Mouse (Mus musculus) right cerebral cortex, postnatal 4 days (tissue): ENCODE results near the gene Mex3d.
A peak's percentile ranks its signal among the peaks of the same experiment; 100 is the strongest.
"Not testable (repeated sequence)": the region's sequence is repeated elsewhere in the genome, so short reads cannot be mapped to it uniquely, and the experiment has no call there.

Source experiments
- DNase-seq: peaks from one replicate; pipeline ENCODE4 v3.0.0-alpha.2; 2022

The Mex3d gene

DNA sequence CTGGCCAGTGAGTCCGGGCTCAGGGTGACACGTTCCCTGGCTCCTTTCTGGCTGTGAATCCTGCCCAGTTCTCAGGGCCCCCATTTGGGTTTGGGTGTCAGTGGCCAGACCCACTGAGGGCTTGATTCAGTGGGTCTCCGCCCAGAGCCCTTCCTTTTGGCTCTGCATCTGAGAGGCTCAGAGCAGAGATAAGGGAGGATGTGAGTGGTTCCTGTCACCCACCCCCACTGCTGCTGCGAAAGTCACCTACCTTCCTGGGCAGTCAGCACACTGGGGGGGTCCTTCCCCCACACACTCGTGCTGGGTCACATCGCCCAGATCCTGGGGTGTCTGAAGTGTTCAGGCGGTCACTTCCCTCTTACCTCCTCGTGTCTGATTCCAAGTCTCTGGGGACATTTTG is 34.7 kb downstream of the Mex3d start:
- DNase-seq, result no peak

DNA sequence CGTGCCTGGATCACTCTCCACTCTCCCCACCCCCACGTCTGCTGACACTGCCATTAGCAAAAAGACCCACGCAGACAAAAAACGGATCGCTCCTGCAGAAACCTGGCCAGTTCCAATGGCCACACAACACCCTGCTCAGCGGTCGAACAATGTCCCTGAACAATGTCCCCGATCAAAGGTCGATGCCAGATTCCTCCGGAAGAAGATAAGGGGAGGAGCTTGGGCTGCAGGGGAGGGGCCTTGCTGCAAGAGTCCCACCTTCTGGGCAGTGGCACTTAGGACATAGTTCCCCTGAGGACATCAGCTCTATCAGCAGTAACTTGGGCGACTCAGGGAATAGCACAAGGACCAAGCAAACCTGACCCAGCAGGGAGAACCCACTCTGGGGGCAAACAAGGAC is 35.6 kb downstream of the Mex3d start:
- no peak for DNase-seq

DNA sequence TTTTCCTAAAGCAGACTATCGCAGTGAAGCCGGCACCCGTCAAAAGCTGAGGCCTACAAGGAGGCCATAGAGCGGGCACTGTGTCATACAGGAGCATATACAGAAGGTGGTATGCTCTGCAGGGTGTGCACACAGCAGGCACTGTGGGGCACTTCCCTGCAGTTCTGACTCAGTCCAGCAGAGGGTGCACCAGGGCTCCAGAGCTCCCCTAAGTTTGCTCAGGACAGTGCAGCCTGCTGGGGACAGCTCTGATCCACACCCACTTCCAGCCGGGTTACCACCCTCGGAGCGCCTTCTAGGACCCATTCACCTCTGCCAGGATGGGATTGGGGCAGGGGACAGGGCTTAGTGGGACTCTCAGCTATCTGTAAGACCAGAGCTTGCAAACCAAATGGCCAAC is 37.2 kb downstream of the Mex3d start:
- peak; percentile 89 for DNase-seq

DNA sequence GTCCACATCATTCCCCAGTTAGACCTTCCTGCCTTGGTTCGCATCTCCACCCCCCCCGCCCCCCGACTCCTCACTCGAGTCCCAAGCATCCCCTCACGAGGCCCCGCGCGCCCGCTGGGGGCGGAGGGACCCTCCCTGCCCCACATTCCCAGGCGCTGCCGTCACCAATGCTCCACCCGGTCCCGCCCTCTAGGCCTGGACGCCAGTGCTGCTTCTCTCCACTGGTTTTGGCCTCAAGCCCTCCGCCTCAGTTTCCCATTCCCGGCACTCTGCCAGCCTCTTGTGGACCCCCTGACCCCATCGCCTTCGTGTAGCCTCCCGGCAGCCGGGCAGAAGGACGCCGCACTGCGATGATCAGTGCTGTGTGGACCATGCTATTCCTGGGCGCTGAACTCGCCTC is 38.5 kb downstream of the Mex3d start:
- DNase-seq, result no peak

DNA sequence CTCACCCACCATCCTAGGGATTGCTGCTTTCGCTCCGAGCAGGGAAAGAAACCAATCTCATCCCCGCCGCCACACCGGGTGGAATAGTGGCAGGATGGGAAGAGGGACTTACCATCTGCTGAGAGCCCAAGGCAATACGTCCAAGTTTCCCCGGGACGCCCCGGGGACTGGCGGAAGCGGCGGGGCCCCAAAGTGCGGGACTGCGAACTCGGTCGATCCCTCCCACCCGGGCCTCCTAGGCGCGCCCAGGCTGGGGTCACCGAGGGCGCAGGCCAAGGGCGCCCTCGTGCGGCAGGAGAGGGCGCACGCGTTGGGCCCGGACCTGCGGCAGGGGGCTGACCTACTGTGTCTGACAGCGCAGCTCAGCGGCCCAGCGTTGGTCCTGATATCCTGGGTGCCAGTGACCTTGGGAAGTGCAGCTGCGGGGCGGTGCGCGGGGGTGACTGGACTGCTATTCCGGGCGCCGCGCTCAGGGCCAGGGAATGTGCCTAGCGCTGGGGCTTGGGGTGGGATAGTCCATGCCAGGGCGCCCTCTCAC is 39.1 kb downstream of the Mex3d start, which contains the start of gene Adamtsl5:
Gene Adamtsl5, minus strand, starts transcription at position 169 of the 538 bp plus-strand sequence.
- no peak for DNase-seq

DNA sequence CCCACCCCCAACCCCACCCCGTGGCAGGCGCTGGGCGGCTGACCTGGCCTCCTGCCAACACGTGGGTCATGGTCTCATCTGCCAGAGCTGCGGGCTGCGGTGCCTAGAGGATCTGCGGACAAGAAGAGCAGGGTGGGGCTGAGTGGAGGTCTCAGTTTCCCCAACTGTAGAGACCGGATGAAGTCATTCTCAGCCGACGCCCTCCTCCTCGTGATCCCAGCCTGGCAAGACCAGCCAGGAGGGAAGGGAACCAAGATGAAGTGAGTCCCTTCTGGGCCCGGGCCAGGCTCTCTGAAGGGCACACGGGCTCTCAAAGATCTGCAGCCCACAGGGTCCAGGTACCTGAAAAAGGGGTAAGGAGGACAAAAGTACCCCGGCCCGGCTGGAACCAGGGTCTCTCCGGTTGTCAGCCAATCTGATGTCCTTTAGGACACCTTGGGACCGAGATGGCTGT is 39.9 kb downstream of the Mex3d start:
- DNase-seq, result no peak

DNA sequence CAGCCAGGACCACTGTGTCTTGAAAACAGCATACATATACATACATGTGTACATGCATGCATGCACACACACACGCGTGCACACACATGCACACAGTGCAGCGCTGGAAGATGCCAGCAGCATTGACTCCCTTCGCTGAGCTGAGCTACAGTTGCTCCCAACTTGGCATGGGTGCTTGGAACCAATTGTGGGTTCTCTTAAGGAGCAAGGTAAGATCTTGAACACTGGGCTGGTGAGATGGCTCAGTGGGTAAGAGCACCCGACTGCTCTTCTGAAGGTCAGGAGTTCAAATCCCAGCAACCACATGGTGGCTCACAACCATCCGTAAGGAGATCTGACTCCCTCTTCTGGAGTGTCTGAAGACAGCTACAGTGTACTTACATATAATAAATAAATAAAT is 41.5 kb downstream of the Mex3d start:
- DNase-seq, result not testable (repeated sequence)

DNA sequence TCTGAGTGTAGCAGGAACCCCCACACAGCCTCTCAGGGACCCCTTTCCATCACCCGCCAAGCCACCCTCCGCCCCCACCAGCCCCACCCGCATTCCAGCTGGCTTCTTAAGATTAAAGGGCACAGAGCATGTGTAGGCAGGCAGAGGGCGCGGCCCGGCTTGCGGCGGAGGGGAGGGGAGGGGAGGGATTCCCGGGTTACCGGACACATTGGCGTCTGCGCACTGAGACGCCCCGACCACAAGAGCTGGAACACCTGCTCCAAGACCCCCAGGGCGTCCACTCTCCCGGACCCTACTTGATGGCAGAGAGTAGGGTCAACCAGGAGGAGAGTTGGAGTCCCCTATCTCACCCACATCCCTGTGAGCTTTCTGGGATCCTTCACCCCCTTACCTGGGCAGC is 42.3 kb downstream of the Mex3d start:
- DNase-seq, result no peak

DNA sequence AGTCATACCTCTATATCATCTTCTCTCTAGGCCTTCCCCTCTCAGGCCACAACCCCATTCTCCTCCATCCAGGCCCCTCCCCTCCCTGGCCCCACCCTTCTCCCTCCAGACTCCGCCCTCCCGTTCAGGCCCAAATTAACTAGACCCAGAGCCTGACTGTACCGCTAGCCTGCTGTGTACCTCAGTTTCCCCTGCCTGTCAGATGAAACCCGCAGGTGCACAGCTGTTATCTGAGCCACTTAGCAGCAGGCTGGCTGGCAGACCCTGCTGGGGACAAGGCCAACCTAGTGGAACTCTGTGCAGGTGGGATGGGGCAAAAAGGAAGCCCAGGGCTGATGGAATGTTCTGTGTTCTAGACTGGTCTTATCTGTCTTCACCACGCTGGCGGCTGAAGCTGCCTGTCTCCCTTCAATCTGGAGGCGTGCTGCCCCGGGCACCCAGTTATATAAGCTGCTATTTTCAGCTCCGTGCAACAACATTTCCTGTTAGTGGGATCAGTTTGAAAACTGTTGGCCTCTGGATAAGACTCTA is 43.3 kb downstream of the Mex3d start:
- DNase-seq, result no peak

DNA sequence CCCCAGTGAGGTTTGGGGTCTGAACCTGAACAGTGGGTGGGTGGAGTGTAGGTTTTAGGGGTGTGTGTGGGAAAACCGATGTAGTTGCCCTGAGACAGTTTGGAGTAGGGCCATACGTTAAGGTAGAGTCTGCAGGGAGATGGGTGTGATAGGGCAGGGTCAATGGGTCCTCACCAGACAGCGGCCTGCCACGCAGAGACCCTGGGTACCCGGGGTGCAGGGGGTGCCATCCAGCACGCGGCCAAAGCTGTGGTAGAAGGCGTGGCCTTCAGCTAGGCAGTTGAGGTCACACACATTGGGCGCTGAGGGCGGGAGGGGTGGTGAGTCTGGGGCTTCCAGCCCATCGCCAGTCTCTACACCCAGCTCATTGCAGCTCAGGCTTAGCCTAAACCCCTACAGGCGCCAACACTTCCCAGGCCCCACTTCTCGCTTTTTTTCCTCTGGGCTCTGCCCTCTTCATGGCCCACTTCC is 44.0 kb downstream of the Mex3d start:
- DNase-seq, result no peak

DNA sequence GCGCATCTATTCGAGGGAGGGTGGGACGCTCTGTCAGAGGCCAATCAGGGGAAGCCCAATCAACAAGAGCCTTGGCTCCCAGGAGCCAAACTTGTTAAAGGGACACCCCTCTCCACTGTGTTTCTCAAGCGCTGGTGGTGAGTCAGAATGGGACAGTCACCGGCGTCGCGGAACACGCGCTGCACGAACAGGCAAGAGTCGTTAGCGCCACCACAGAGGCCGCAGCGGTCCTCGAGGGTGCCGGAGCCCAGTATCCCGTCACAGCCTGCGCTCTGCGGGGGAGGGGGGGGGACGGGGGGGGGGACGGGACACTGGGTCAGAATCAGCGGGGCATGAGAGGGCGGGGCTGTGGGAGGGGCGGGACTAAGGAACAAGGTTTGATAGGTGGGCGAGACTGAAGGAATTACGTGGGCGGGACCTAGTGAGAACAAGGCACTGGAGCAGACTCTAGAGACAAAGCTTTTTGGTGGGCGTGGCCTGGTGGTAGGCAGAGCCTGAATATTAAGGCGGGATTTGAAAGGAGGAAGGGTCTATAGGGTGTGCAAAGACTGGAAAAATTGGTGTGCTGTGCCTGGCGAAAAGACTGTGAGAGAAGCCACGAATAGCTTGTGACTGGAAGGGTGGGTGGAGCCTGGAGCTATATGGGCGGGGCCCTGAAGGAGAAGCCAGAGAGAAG is 44.6 kb downstream of the Mex3d start:
- no peak for DNase-seq

DNA sequence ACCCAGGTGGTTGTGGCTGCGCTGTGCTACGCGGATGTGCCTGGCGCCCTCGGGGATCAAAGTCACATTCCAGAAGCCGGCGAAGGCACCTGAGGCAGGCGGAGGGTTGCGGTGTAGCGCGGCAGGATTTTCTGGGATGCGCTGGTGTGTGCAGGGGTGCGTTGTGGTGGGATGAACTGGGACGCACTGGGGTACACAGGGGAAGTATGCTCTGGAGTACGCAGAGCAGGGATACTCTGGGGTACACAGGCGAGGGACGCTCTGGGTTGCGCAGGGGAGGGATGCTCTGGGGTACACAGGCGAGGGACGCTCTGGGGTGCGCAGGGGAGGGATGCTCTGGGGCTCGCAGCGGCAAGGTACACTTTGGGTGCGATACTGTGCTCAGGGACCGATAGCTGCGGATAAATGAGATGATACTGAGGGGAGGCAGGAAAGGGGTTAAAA is 45.1 kb downstream of the Mex3d start:
- no peak for DNase-seq

DNA sequence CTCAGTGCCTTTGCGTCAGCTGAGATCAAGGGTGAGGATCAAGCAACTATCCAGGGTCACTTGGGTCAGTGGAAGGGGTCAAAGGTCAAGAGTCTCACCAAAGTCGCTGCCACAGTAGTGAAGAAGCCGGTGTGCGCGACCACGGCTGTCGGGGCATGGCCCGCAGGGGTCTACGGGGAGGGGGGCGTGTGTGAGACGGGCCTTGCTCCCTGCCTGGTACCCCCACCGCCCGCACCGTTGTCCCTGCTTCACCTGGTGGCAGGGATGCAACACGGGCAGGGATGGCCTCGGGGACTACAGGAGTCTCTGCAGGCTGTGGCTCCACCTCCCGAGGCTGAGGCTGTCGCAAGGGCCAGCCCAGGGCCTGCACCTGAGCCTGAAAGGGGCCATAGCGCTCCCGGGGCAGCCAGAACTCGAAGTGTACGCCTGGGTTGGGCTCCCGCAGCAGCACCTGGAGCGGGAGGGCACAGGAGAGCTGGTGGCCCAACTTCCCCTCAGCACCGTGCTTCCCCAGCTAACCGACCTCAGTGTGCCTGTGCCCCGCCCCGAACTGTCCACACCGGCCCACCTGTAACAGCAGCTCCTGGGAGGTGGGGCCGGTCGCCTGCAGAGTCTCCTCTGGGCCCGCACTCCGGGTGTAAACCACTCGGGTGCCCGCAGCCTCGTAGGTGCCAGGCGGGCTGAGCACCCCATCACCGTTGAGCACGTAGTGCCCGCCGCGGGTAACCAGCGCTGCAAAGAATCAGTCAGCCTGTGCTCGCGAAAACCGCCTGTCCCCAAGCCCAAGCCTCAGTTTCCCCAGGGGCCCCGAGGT is 45.8 kb downstream of the Mex3d start:
- no peak for DNase-seq

DNA sequence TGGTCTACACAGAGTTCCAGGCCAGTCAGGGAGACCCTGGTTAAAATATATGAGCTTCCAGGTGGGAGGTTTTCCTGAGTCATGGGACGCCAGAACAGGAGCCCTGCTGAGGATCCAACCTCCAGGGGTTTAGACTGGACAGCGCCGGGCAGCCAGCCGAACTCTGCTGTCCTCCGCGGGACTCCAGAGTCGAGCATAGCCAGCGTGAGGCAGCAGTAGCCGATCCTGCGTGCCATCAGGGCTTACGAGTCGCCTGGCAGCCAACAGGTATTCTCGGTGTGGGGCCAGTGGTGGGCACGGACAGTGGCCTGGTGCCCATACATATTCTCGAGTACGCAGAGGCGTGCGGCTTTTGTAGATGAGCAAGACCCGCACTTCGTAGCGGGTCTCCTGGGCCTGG is 46.4 kb downstream of the Mex3d start:
- no peak for DNase-seq

DNA sequence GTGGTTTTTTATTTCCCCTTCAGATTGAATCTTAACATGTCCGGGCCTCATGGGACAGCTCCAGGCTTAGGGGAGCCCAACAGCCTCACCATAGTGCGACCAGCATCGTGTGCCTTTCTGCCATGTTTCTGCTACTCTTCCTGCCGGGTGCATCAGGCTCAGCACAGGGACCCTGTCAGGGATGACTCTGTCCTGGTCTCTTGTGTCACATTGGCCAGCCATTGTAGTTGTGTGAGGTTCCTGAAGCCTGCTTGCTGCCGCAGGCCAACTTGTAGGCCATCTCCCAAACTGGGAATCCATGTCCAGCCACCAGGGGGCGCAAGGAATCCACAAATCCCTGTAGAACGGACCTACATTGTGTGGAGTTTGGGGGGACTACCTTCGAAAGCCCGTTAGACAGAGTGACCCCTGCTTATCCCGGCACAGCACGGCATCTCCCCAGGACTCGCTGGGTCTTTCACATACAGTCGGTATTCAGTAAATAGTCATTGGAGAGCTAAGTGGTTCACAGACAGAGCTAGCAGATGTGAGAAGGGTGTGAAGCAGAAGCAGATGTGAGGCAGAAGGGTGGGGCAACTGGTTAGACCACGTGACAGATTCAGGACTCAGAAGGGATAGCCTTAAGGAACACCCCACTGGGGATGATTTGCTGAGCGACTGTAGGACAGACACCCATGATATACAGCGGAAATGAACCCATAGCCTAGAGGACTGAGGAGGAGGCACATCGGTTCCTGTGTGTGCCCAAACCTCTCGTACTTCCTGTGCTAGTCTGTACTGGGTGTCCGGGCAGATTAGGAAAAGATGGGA is 47.3 kb downstream of the Mex3d start:
- DNase-seq, result peak; percentile 95

DNA sequence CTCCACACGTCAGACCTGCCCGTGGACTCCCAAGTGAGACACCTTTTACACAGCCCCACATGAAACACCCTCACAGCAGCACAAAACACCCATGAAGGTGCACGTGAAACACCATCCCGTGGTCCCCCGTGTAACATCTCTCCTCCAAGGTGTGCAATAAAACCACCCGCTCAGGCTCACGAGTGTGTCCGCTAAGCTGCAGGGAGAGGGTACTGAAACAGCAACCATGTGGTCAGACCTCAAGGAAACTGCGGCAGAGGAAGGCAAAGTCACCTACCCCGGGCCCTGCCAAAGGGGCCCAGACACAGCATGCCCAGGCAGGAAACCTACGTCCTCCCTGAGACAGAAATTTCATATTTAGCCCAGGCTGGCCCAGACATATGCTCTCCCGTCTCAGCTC is 51.2 kb downstream of the Mex3d start:
- DNase-seq, result no peak

DNA sequence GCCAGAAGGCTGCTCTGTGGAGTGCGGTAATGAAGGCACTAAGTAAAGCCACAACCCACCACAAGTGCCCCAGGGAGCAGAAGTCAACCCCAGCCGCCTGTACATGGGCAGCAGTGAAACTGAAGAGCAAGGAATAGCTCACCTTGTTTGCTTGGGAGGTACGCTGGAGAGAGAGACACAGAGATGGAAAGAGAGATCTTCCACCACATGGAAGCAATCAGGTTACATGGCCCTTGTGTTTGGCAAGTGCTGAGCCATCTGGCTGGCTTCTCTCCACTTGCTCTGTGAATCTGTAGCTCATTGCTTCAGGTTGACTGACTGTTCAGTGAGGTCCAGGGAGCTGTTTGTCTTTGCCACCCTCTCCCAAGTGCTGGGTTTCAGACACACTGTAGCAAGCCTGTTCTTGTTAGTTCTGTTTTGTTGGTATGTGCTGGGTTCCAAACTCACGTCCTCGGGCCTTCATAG is 54.9 kb downstream of the Mex3d start:
- DNase-seq, result no peak

DNA sequence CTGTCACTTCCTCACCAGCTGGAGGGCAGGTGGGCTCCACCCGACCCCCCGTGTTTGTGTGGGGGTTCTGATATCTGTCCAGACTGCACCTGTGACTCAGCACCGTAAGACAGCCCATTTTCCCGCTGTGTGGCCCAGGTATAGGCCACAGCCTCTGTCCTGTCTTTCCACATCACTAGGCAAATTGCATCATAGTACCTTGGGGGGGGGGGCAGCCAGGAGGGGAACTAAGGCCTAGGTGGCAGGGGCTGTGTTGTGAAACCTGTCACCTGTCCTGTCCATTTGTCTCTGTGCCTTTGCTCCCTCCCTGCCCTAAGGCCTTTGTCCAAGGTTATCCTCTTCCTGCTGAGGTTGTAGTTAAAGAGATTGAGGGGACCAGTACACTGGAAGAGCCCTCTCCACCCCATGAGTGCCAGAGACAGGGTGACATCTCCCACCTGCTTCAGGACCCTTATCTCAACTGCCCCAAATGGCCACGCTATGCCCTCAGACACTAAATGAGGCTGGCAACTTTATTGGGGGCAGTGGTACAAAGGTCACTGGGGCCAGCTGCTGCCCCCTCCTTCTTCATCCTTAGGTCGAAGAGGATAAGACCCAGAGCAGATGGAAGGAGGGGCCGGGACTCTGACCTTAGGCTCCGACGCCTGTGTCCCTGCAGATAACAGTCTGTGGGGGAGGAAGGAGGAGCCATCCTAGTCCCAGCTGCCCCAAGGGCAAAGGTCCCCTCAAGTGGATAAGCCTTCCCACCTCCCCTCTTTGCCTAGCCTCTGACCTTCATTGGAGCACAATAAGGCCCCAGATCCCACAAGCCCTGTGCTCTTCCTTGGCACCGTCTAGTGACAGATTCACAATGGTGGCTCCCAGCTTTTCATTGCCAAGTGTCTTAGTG is 55.6 kb downstream of the Mex3d start:
- no peak for DNase-seq

DNA sequence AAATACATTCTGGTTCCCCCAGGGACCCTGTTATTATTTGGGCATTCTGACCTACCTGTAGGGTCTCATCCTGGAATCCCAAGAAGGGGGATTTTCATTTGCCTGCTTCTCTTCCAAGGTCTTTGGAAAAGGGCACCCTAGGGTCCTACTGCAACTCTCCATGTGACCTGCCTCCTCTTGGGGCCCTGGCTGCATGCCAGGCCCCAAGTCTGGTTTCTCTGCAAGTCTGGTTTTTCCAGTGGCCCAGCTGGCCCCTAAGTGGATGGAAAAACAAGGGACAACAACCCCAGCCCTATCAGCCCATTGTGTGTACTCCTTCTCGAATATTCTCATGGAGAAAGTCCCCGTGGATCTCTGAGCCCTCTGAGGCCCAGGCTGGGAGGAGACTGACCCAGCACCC is 56.6 kb downstream of the Mex3d start:
- no peak for DNase-seq
